Mouse (Mus musculus) kidney, embryonic 16.5 days (tissue): ENCODE results near the gene Tpm1. TPM values are rescaled to one million over a fixed set of nuclear protein-coding genes. Genes with fewer than 3 reads are reported as not detected.

Source experiments
- ATAC-seq: fragments of 200-750 bp; cut with Nextera tagmentation; 2 replicates; pipeline ENCODE4 v1.8.0; 2017; ENCODE audit warnings: moderate TSS enrichment; ENCODE audit not compliant: low FRiP score, low TSS enrichment
- H3K27ac ChIP-seq: fragments of 300-500 bp; sonication (generic); 2 replicates; pipeline ENCODE4 v1.5.1; 2014; ENCODE audit warnings: low read length
- H3K27me3 ChIP-seq: fragments of 300-500 bp; sonication (generic); 2 replicates; pipeline ENCODE4 v1.6.1; 2014; ENCODE audit warnings: low read length, control low read depth, mixed read lengths; ENCODE audit not compliant: insufficient read depth
- H3K36me3 ChIP-seq: fragments of 300-500 bp; sonication (generic); 2 replicates; pipeline ENCODE4 v1.6.1; 2014; ENCODE audit warnings: low read length, control low read depth, mixed read lengths; ENCODE audit not compliant: insufficient read depth
- H3K4me1 ChIP-seq: fragments of 300-500 bp; sonication (generic); 2 replicates; pipeline ENCODE4 v1.6.1; 2014; ENCODE audit warnings: low read length, control low read depth, mixed read lengths; ENCODE audit not compliant: insufficient read depth
- H3K4me2 ChIP-seq: fragments of 300-500 bp; sonication (generic); replicated peaks from 2 replicates; pipeline ENCODE4 v1.6.1; 2014; ENCODE audit warnings: low read depth, low read length
- H3K4me3 ChIP-seq: fragments of 300-500 bp; sonication (generic); 2 replicates; pipeline ENCODE4 v1.5.1; 2014; ENCODE audit warnings: mild to moderate bottlenecking, low read length
- H3K9ac ChIP-seq: fragments of 300-500 bp; sonication (generic); replicated peaks from 2 replicates; pipeline ENCODE4 v1.6.1; 2014; ENCODE audit warnings: low read length
- H3K9me3 ChIP-seq: fragments of 300-500 bp; sonication (generic); 2 replicates; pipeline ENCODE4 v1.6.1; 2016; ENCODE audit warnings: low read length, control low read depth
- WGBS: fragments of 180-500 bp; shearing (Covaris S2); extraction: QIAGEN DNeasy Blood & Tissue Kit; methylation state at CpG from one replicate; pipeline ENCODE4 v1.1.7; 2014; 5-methylcytosine and 5-hydroxymethylcytosine counted together
- polyA plus RNA-seq: library from polyadenylated mRNA; unstranded; fragments of >200 nt; fragmentation: Nextera tagmentation; extraction: Ambion mirVana; gene quantifications from 2 replicates; pipeline ENCODE4 v1.2.1, GENCODE M21; 2015

Gene Tpm1
- polyA plus RNA-seq, 1 experiment from 2014 or later: 635 TPM

- H3K27ac ChIP-seq: peak overlapping the region; percentile 94
- H3K4me3 ChIP-seq: no peak overlapping the region
- H3K36me3 ChIP-seq: no peaks in the 10 kb centered on the region
- peaks cover 22% of the 10 kb centered on the region for H3K4me1 ChIP-seq
- ATAC-seq: no peak
- no peaks in the 10 kb centered on the region for H3K27me3 ChIP-seq
- peak overlapping the region; percentile 36; the same call in 1 of the 2 replicates for H3K9ac ChIP-seq
- peak overlapping the region; percentile 26; the same call in 1 of the 2 replicates for H3K4me2 ChIP-seq
- no peaks in the 10 kb centered on the region for H3K9me3 ChIP-seq
- 51% methylated on average over 7 of the region's 7 CpGs for WGBS
Measured at GRCm38 (mm10) chr9:67077266-67077657, 28.1 kb upstream of the Tpm1 start.

GRCm38 (mm10) chr9:67072182-67072581 lies 23.0 kb upstream of the Tpm1 start:
- Histone ChIP-seq H3K9ac (no peak overlapping the region), H3K4me3 (no peak overlapping the region), H3K9me3 (no peaks in the 10 kb centered on the region), H3K36me3 (no peaks in the 10 kb centered on the region), H3K27ac (peak overlapping the region; percentile 95), H3K27me3 (no peaks in the 10 kb centered on the region), H3K4me1 (peaks cover 12% of the 10 kb centered on the region), H3K4me2 (no peak overlapping the region)
- WGBS: 20% methylated on average over 2 of the region's 2 CpGs
- ATAC-seq: 0 out of 2 replicates have a peak, but pooled peaks have one; percentile 40

GRCm38 (mm10) chr9:67071596-67071995 lies 22.4 kb upstream of the Tpm1 start:
- Histone ChIP-seq H3K9ac (peak overlapping the region; percentile 34; the same call in 1 of the 2 replicates), H3K4me2 (0 out of 2 replicates have a peak overlapping the region, but pooled peaks have one; percentile 10), H3K4me1 (peaks cover 10% of the 10 kb centered on the region), H3K4me3 (no peak overlapping the region), H3K27me3 (no peaks in the 10 kb centered on the region), H3K36me3 (no peaks in the 10 kb centered on the region), H3K27ac (peak overlapping the region; percentile 95), H3K9me3 (no peaks in the 10 kb centered on the region)
- ATAC-seq: peak; percentile 37; the same call in 1 of the 2 replicates
- WGBS: 17% methylated on average over 7 of the region's 7 CpGs

GRCm38 (mm10) chr9:67071103-67071502 lies 21.9 kb upstream of the Tpm1 start:
- Histone ChIP-seq H3K36me3 (no peaks in the 10 kb centered on the region), H3K9ac (peak overlapping the region; percentile 34; the same call in 1 of the 2 replicates), H3K9me3 (no peaks in the 10 kb centered on the region), H3K4me3 (no peak overlapping the region), H3K27me3 (no peaks in the 10 kb centered on the region), H3K4me2 (no peak overlapping the region), H3K4me1 (peaks cover 10% of the 10 kb centered on the region), H3K27ac (peak overlapping the region; percentile 95)
- peak; percentile 58; the same call in 1 of the 2 replicates for ATAC-seq
- 41% methylated on average over 6 of the region's 6 CpGs for WGBS

GRCm38 (mm10) chr9:67066616-67067015 lies 17.4 kb upstream of the Tpm1 start:
- Histone ChIP-seq H3K36me3 (no peaks in the 10 kb centered on the region), H3K27ac (no peak overlapping the region), H3K9ac (no peak overlapping the region), H3K4me1 (peaks cover 8% of the 10 kb centered on the region), H3K9me3 (no peaks in the 10 kb centered on the region), H3K27me3 (no peaks in the 10 kb centered on the region), H3K4me3 (no peak overlapping the region), H3K4me2 (no peak overlapping the region)
- no peak for ATAC-seq
- WGBS: 92% methylated on average over 6 of the region's 6 CpGs

- WGBS: 74% methylated on average over 12 of the region's 12 CpGs
- ATAC-seq: no peak
- Histone ChIP-seq H3K27ac (no peak overlapping the region), H3K27me3 (no peaks in the 10 kb centered on the region), H3K4me1 (no peaks in the 10 kb centered on the region), H3K4me3 (no peak overlapping the region), H3K36me3 (no peaks in the 10 kb centered on the region), H3K9ac (no peak overlapping the region), H3K4me2 (no peak overlapping the region), H3K9me3 (no peaks in the 10 kb centered on the region)
Measured at GRCm38 (mm10) chr9:67059714-67060113, 10.5 kb upstream of the Tpm1 start.

GRCm38 (mm10) chr9:67058366-67058765 lies 9.2 kb upstream of the Tpm1 start:
- Histone ChIP-seq H3K36me3 (no peaks in the 10 kb centered on the region), H3K4me1 (no peaks in the 10 kb centered on the region), H3K27ac (0 out of 2 replicates have a peak overlapping the region, but pooled peaks have one; percentile 0), H3K9ac (no peak overlapping the region), H3K4me2 (no peak overlapping the region), H3K27me3 (no peaks in the 10 kb centered on the region), H3K9me3 (no peaks in the 10 kb centered on the region), H3K4me3 (no peak overlapping the region)
- peak; percentile 54; the same call in 1 of the 2 replicates for ATAC-seq
- 59% methylated on average over 6 of the region's 6 CpGs for WGBS

- 78% methylated on average over 6 of the region's 6 CpGs for WGBS
Measured at GRCm38 (mm10) chr9:67050736-67051337, 1.6 kb upstream of the Tpm1 start.

GRCm38 (mm10) chr9:67049836-67050235 lies 630 bp upstream of the Tpm1 start:
- no peaks in the 10 kb centered on the region for H3K27me3 ChIP-seq
- WGBS: 21% methylated on average over 7 of the region's 7 CpGs
- ATAC-seq: peak; percentile 14; the same call in 1 of the 2 replicates
- peak overlapping the region; percentile 65 for H3K4me3 ChIP-seq
- H3K9ac ChIP-seq: peak overlapping the region; percentile 83
- no peaks in the 10 kb centered on the region for H3K9me3 ChIP-seq
- peaks cover 34% of the 10 kb centered on the region for H3K4me1 ChIP-seq
- peak overlapping the region; percentile 85 for H3K4me2 ChIP-seq
- no peaks in the 10 kb centered on the region for H3K36me3 ChIP-seq
- H3K27ac ChIP-seq: peak overlapping the region; percentile 91

More at GRCm38 (mm10) chr9:67050736-67051337, 1.6 kb upstream of the Tpm1 start:
- no peak for ATAC-seq
- H3K27me3 ChIP-seq: no peaks in the 10 kb centered on the region
- no peak overlapping the region for H3K4me3 ChIP-seq
- H3K9me3 ChIP-seq: no peaks in the 10 kb centered on the region
- no peaks in the 10 kb centered on the region for H3K36me3 ChIP-seq
- H3K4me1 ChIP-seq: peaks cover 24% of the 10 kb centered on the region
- H3K27ac ChIP-seq: no peak overlapping the region
- H3K4me2 ChIP-seq: no peak overlapping the region
- H3K9ac ChIP-seq: no peak overlapping the region

GRCm38 (mm10) chr9:67048483-67049085 lies 622 bp downstream of the Tpm1 start:
- Histone ChIP-seq H3K9ac (peak overlapping the region; percentile 83), H3K27ac (peak overlapping the region; percentile 91), H3K4me2 (peak overlapping the region; percentile 85), H3K27me3 (no peaks in the 10 kb centered on the region), H3K4me3 (peak overlapping the region; percentile 65), H3K9me3 (no peaks in the 10 kb centered on the region), H3K4me1 (peaks cover 43% of the 10 kb centered on the region), H3K36me3 (no peaks in the 10 kb centered on the region)
- 0 out of 2 replicates have a peak, but pooled peaks have one; percentile 0 for ATAC-seq
- 0% methylated on average over 26 of the region's 26 CpGs for WGBS
